Mouse (Mus musculus) lung, postnatal 14 days (tissue): ENCODE measurements around the gene Rasl11a.

Source experiments
- DNase-seq: peaks from one replicate; pipeline ENCODE4 v3.0.0; 2021

Gene Rasl11a

GRCm38 (mm10) chr5:146844945-146845365, at the start of gene Rasl11a:
Gene Rasl11a, plus strand, starts transcription at chr5:146845071.
- DNase-seq = peak; percentile 92

- DNase-seq = no peak
Measured at GRCm38 (mm10) chr5:146795728-146796127, 49.1 kb upstream of the Rasl11a start.

GRCm38 (mm10) chr5:146798031-146798430, 46.8 kb upstream of the Rasl11a start:
- DNase-seq = peak; percentile 26

GRCm38 (mm10) chr5:146806004-146806430, 38.9 kb upstream of the Rasl11a start:
- DNase-seq = no peak

- DNase-seq = no peak
Measured at GRCm38 (mm10) chr5:146809951-146810350, 34.9 kb upstream of the Rasl11a start.

GRCm38 (mm10) chr5:146812866-146813265, 32.0 kb upstream of the Rasl11a start:
- DNase-seq = no peak

- DNase-seq = no peak
Measured at GRCm38 (mm10) chr5:146813421-146813820, 31.4 kb upstream of the Rasl11a start.

GRCm38 (mm10) chr5:146815394-146815793, 29.5 kb upstream of the Rasl11a start:
- no peak for DNase-seq

- no peak for DNase-seq
Measured at GRCm38 (mm10) chr5:146817583-146817982, 27.3 kb upstream of the Rasl11a start.

GRCm38 (mm10) chr5:146818906-146819623, 25.8 kb upstream of the Rasl11a start:
- DNase-seq = no peak

- no peak for DNase-seq
Measured at GRCm38 (mm10) chr5:146823005-146823404, 21.9 kb upstream of the Rasl11a start.

- no peak for DNase-seq
Measured at GRCm38 (mm10) chr5:146829528-146829927, 15.3 kb upstream of the Rasl11a start.

- no peak for DNase-seq
Measured at GRCm38 (mm10) chr5:146832435-146832768, 12.5 kb upstream of the Rasl11a start.

GRCm38 (mm10) chr5:146832769-146833448, 12.0 kb upstream of the Rasl11a start, which contains the start of gene Rpl21:
Gene Rpl21, plus strand, starts transcription at chr5:146832890.
- DNase-seq = peak; percentile 95

- DNase-seq = no peak
Measured at GRCm38 (mm10) chr5:146833673-146834201, 11.1 kb upstream of the Rasl11a start.

GRCm38 (mm10) chr5:146834959-146835358, 9.9 kb upstream of the Rasl11a start:
- DNase-seq = no peak

- no peak for DNase-seq
Measured at GRCm38 (mm10) chr5:146837967-146838720, 6.7 kb upstream of the Rasl11a start.

- DNase-seq = no peak
Measured at GRCm38 (mm10) chr5:146838836-146839648, 5.8 kb upstream of the Rasl11a start.

GRCm38 (mm10) chr5:146839760-146840159, 5.1 kb upstream of the Rasl11a start:
- DNase-seq = no peak

GRCm38 (mm10) chr5:146840422-146840821, 4.4 kb upstream of the Rasl11a start:
- no peak for DNase-seq

GRCm38 (mm10) chr5:146841301-146841700, 3.6 kb upstream of the Rasl11a start:
- DNase-seq = no peak

- no peak for DNase-seq
Measured at GRCm38 (mm10) chr5:146841996-146842395, 2.9 kb upstream of the Rasl11a start.
